Mouse (Mus musculus) left cerebral cortex, adult 2 months (tissue): ENCODE data around the gene Mgat5. TPM values are rescaled to one million over a fixed set of nuclear protein-coding genes. Genes with fewer than 3 reads are reported as not detected.

Source experiments
- DNase-seq, 2 experiments: peaks; one replicate each; pipeline ENCODE4 v3.0.0; 2021 to 2022; ENCODE audit warnings: low spot score in 2 of 2, mixed read lengths in 1 of 2; ENCODE audit errors: extremely low spot score in 1 of 2
- H3K27ac ChIP-seq: fragments of 200-600 bp; 2 replicates; pipeline ENCODE4 v1.8.1; 2022
- H3K4me3 ChIP-seq: fragments of 200-600 bp; 2 replicates; pipeline ENCODE4 v1.8.1; 2022
- CTCF ChIP-seq: fragments of 200-600 bp; IDR thresholded peaks from 2 replicates; pipeline ENCODE4 v1.8.1; 2022; ENCODE audit warnings: antibody characterized with exemption, mild to moderate bottlenecking, moderate library complexity
- intact Hi-C: fragments of 180-260 bp; cut with DNase I; formaldehyde crosslinking; loops from one replicate; pipeline ENCODE4 v1.15.1; 2025
- total RNA-seq, 2 experiments: library from RNA; stranded (reverse); gene quantifications; 2 replicates each; pipeline ENCODE4 v1.2.3; 2021

The Mgat5 gene
- total RNA-seq, 2 experiments from 2014 or later, result 78.7 to 79.6 TPM

DNA sequence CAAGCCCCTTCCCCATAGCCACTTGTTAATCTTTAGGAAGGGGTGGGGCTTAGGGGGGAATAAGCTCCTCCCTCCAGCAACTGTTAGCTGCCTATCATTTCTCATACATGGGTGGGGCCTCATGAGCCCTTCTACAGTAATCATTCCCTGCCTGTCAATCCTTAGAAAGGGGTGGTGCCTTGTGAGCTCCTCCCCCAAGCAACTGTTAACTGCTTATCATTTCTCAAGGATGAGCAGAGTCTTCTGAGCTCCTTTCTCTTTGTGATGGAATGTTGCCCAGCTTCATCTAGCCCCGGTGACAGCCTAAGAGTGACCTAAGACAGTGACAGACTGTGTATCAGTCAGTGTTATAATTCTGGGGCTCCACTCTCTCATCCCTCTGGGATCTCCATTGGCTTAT lies 95.0 kb downstream of the Mgat5 start:
- intact Hi-C loops, result no loop called here
- no peak for DNase-seq
- no peak for TF ChIP-seq CTCF
- Histone ChIP-seq H3K27ac (no peak overlapping the region), H3K4me3 (no peak overlapping the region)

GRCm38 (mm10) chr1:127301038-127301437 lies 96.2 kb downstream of the Mgat5 start:
- TF ChIP-seq CTCF, result no peak
- intact Hi-C loops, result no loop called here
- no peak for DNase-seq
- Histone ChIP-seq H3K4me3 (no peak overlapping the region), H3K27ac (no peak overlapping the region)

- no peak overlapping the region for H3K27ac ChIP-seq
- no peak overlapping the region for H3K4me3 ChIP-seq
- intact Hi-C loops, result no loop called here
- no peak for TF ChIP-seq CTCF
- DNase-seq, result no peak
These were observed 97.8 kb downstream of the Mgat5 start for GRCm38 (mm10) chr1:127302620-127303019.

GRCm38 (mm10) chr1:127303791-127304190 lies 99.0 kb downstream of the Mgat5 start:
- DNase-seq, result no peak
- intact Hi-C loops, result no loop called here
- Histone ChIP-seq H3K27ac (no peak overlapping the region), H3K4me3 (no peak overlapping the region)
- no peak for TF ChIP-seq CTCF

DNA sequence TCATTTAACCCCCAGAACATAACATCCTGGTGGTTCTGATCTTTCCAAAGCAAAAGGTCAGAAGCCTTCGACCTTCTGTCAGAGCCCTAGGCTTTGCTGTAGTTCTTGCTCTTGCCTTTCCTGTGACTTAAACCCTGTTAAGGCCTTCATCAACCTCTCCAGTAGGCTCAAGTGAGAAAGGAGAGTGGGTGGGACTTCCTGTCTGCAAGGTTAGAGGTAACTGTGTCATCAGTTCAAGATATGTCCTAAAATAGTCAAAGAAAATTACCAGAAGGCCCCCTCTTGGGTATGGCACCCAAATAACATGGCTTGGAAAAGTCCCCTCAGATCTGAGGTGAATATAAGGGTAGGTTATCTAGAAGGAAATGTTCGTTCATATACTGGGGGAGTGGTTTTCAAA lies 99.5 kb downstream of the Mgat5 start:
- Histone ChIP-seq H3K27ac (no peak overlapping the region), H3K4me3 (no peak overlapping the region)
- no peak for TF ChIP-seq CTCF
- intact Hi-C loops, result no loop called here
- no peak for DNase-seq

DNA sequence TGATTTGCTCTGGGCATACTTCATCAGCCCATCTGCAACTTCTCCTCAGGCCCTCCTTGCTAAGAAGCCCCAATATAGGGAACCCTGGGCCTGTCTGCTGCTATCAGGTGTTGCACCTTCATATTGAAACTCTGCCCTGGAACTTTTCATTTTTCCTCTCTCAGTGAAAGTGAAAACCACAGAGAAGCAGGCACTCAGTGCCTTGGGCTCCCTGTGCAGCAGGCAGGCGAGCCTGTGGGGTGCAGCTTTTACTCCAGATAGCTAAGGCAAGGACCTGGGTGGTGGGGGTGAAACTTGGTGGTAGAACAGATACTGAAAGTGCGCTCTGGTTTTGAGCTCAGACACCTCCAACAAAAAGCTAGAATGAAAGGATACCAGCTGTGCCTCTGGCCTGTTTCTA lies 100.8 kb downstream of the Mgat5 start:
- TF ChIP-seq CTCF, result no peak

DNA sequence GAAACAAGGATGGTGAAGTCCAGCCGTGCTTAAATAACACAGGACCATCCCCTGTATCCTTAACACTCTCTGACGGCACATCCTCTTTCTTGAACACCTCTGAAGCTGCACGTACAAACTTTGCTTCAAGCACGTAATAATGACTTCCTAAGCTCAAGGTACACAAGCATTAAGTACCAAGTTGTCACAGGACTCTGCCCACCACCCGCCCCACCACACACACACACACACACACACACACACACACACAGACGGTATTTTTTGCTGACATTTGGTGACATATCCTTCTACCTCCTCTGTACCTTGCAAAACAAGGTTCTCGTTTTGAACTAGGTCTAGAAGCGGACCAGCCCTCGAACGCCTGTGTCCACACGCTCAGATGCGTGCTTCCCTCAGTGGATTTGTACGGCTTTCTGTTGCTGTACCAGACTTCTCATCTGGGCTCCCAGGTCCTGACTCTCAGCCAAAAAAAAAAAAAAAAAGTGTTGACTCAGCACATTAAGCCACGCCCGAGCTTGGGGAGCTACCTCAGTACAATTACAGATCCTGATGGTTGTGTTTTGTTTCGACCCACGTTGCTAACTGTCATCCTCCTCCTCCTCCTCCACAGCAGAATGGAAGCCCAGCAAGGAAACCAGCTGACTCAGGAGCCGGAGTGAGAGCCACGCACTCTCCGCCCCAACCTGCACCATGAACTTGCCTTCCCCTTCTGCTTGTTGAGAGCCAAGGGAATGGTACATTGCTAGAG lies 101.4 kb downstream of the Mgat5 start:
- Histone ChIP-seq H3K27ac (no peak overlapping the region), H3K4me3 (no peak overlapping the region)
- DNase-seq, result no peak
- intact Hi-C loops, result no loop called here
- TF ChIP-seq CTCF, result no peak

More for the DNA sequence above, 100.8 kb downstream of the Mgat5 start:
- no peak for DNase-seq
- H3K27ac ChIP-seq, result no peak overlapping the region
- intact Hi-C loops, result no loop called here
- no peak overlapping the region for H3K4me3 ChIP-seq

GRCm38 (mm10) chr1:127307361-127307760 lies 102.5 kb downstream of the Mgat5 start:
- TF ChIP-seq CTCF, result no peak
- Histone ChIP-seq H3K27ac (no peak overlapping the region), H3K4me3 (no peak overlapping the region)
- intact Hi-C loops, result no loop called here
- no peak for DNase-seq

DNA sequence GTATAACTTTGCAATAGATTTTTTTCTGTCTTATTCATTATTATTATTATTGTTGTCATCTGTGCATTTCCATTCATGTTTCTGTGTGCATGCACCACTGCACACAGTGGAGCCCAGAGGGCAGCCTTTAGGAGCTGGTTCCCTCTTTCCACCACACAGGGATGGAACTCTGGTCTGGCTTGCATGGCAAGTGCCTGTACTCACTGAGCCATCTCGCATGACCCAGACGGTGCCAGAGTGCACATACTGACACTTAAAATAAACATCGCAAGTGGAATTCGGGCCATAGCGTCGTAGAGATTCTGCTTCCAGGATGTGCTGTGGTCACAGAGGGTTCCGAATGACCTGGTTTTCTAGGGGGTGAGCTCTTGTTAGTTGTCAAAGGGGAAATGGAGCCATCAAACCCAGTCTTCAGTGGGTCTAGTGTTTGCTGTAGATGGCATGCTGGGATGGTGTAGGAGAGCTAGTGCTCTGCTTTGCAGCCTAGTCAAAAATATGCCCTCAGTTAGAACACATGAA lies 103.5 kb downstream of the Mgat5 start:
- H3K4me3 ChIP-seq, result no peak overlapping the region
- no peak for TF ChIP-seq CTCF
- H3K27ac ChIP-seq, result no peak overlapping the region
- intact Hi-C loops, result no loop called here
- no peak for DNase-seq

DNA sequence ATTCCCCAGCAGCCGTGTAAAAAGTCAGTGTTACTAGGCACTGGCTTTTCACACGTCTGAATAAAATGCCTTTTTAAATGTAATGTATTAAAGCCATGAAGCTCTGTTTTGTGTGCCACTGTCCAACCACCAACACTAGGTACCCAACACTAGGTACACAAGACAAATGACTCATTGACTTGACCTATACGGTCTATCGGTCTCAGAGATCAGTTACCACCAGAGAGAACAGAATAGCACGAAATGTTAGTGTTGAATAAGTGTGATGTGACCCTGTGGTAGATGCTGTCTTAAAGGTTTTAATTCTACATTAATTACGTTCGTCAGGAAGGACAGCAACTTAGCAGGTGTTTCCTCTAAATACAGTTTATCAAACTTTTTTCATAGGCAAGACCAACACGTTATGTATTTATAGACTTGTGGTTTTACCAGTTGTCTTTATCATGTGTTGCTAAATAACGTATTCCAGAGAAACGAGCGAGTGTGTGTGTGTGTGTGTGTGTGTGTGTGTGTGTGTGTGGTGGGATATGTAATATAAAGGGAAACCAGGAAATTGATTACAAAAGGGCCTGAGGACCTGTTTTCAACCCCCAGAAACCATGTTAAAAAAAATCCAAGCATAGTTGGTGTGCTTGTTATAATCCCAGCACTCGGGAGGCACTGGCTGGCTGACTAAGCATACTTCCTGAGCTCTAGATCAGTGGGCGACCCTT lies 104.3 kb downstream of the Mgat5 start:
- no peak for DNase-seq
- TF ChIP-seq CTCF, result no peak
- intact Hi-C loops, result no loop called here
- Histone ChIP-seq H3K4me3 (no peak overlapping the region), H3K27ac (no peak overlapping the region)

DNA sequence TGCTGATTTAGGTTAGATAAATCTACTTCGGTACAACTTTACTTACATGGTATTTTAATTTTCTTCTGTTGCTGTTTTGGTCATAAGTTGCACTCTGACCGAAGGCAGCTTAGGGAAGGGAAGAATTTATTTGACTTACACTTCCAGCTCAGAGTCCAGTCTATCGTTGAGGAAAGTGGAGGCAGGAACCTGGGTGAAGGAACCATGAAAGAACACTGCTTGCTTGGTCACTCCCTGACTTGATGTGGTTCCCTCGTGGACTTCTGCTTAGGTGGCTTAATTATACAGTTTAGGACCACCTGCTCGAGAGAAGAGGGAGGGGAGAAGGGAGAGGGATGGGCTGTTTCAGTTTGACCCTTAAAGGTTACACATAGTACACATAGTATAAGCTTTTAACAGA lies 105.2 kb downstream of the Mgat5 start:
- TF ChIP-seq CTCF, result no peak
- no peak for DNase-seq
- intact Hi-C loops, result no loop called here
- H3K4me3 ChIP-seq, result no peak overlapping the region
- H3K27ac ChIP-seq, result no peak overlapping the region

DNA sequence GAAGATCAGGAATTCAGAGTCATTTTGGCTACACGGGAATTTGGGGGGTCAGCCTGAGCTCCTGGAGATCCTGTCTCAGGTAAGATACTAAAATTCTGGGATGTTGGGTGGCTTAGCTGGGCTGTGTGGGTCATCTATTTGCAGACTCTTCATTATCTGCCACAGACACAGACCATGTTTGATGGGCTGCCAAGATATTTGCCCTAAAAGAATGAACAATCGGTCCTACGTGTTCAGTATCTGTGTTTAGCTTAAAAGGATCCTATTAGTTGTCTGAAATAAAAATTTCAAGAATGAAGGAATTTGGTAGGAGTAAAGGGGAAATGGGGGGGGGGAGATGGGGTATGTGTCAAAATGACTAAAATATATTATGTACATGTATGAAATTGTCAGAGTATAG lies 105.9 kb downstream of the Mgat5 start:
- TF ChIP-seq CTCF, result no peak
- Histone ChIP-seq H3K4me3 (no peak overlapping the region), H3K27ac (no peak overlapping the region)
- intact Hi-C loops, result no loop called here
- no peak for DNase-seq
